Mouse (Mus musculus) thymus, postnatal 14 days (tissue): Measurements from ENCODE around the gene Prdx5.
"Not testable (repeated sequence)": the region's sequence is repeated elsewhere in the genome, so short reads cannot be mapped to it uniquely, and the experiment has no call there.

Experiments
- DNase-seq: peaks from one replicate; pipeline ENCODE4 v3.0.0; 2021

The Prdx5 gene

DNA sequence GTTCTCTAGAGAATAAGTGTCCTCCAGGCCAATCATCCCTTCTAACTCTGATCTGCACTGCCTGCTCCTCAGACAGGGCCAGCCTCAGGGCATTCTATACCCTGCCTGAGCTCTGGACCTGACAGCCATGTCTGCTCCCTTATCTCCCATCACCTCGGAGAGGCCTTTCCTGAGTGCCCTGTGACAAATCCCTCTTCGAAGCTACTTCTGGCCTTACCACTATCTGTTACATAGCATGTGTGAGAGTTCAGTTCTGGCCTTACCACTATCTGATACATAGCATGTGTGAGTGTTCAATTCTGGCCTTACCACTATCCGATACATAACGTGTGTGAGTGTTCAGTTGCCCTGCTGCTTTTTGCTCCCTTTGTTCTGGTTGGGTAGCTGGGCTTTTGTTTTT is 5.4 kb upstream of the Prdx5 start:
- DNase-seq, result no peak

DNA sequence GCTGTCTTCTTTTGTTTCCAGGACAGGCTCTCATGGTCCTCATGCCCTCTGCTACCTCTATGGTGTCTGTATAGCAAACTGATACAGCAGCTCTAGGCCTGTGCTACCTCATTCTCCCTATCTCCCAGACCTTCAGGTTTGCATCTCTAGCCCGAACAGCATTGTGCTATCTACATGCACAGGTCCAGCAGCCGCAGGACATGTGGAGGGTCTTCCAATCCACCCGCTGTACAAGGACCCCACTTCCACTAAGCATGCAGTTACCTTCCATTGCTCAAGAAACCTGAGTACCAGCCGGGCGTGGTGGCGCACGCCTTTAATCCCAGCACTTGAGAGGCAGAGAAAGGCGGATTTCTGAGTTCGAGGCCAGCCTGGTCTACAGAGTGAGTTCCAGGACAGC is 4.6 kb upstream of the Prdx5 start:
- DNase-seq, result no peak

DNA sequence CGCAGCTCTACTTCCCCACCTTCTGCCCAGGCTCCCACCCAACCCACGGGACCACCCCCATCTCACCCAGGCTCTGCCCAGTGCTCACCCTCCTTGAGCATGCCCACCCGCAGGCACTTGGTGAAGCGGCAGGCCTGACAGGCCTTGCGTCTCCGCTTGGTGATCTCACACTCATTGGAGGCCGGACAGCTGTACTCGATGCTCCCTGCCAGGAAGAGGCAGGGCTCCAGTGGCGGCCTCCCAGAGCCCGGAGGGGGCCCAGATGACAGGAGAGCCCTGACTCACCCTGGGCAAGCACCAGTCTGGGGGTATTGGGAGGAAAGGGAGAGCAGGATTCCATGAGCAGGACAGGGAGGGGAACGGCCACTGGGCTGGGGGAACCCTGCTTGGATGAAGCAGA is 4.1 kb upstream of the Prdx5 start:
- no peak for DNase-seq

DNA sequence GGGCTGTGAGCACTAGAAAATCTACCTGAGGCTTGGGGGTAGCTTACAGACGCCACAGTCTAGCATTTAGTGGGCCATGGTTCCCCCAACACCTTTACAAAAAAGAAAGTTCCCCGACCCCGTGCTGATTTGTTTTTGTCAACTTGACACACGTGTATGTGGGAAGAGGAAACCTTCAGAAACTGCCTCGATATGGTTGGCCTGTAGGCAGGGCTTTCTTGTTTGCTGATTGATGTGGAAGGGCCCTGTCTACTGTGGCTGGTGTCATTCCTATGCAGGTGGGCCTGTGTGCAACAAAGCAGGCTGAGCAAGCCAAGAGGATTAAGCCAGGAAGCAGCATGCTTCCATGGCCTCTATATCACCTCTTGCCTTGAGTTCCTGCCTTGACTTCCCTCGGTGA is 3.1 kb upstream of the Prdx5 start:
- no peak for DNase-seq

DNA sequence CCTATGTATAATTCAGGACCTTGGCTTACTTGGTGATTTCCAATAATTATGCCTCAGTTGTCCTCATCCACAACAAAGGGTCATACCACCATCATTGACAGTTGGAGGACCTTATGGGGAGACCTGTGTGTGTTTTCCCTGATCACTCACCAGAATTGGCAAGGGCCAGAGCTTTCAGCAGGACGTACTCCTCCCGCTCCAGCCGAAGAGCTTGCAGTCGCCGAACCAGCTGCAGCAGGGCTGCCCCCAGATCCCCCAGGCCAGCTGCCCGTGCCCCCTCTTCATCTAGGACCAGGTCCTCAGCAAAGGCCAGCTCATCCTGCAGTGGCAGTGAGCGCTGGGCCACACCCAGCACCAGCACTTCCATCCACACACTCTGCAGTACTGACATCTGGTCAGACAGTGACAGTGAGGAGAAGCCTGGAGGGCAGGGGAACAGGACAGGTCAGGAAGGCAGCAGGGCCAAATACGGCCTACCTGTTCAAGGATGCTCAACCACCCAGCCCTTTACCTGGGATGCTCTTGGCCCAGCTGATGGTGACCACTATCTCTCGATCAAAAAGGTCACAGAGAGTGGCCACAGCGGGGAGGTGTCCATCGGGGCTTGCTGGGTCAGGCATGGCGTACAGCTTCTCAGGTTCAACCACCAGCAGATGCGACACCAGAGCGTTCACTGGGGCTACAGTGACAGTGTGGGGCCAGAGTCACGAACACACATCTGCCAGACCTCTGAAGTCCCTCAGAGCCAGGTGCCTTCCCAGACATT is 2.5 kb upstream of the Prdx5 start:
- DNase-seq, result no peak

DNA sequence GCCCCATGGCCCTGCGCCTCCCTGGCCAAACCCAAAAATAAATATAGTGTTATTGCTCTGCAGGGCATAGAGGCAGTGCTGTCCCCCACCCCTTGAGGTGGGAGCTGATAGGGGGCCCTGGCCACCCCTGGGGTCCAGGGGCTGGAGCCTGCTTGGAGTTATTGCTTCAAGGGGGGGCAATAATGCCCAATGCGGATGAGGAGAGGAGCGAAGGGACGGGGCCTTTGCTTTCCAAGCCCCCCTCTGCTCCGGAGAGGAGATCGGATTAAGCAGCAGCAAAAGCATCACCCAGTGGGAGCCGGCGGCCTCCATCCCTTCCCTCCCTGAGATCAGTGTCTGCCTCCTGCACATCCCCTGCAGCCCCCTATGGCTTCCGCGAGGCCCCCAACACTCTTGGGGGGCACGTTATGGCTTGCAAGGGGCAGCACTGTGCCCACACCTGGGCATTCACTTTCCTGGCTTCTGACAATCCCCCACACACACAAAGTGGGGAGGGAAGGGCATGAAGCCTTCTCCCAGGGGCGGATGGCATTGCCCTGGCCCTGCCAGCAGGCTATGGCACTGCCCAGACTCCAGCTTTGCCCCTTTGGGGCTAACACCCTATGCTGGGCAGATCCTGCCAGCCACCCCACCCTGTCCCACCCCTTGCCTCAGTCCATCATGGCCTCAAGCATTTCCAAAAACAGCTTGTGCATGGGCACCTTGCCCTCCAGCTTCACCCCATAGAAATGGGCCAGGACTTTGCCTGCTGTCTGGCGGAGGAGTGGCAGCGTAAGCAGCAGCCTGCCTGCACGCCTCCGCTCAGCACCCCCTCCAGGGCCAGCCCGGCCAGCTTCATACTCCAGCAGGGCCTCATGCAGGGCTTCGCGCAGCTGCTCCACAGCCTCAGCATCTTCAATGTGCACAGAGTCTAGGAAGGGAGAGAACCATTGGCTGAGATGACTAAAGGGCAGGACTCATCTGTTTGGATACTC is 1.5 kb upstream of the Prdx5 start:
- no peak for DNase-seq

DNA sequence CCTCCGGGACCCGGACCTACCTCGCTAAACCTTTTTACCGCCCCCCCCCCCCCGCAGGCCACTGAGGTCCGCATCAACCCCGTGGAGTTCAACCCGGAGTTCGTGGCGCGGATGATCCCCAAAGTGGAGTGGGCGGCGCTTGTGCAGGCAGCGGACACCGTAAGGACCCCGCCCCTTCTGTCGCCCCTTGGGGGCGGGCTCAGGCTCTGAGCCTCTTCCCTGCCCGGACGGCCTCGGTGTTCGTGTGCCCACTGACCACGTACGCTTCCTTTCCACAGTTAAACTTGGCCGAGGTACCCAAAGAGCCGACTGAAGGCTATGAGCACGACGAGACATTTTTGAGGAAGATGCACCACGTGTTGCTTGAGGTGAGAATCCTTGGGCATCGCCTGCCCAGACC is 400 bp upstream of the Prdx5 start:
- peak; percentile 66 for DNase-seq

DNA sequence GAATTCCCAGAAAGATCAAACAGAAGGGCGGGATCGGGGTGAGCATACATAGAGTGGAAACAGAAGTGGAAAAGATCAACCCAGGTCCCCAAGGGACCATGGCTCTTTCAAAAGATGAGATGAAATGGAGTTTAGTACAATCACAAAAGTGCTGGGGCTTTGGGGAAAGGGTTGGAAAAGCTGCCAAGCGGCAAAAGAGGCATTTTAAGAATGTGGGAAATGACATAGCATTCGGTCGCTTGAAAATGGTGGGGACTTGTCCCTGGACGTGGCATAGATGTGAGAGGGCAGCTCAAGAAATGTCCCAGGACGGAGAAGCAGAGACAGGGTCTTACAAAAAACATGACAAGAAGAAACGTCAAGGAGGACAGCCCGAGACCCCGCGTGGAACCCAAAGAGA is 885 bp downstream of the Prdx5 start:
- no peak for DNase-seq

DNA sequence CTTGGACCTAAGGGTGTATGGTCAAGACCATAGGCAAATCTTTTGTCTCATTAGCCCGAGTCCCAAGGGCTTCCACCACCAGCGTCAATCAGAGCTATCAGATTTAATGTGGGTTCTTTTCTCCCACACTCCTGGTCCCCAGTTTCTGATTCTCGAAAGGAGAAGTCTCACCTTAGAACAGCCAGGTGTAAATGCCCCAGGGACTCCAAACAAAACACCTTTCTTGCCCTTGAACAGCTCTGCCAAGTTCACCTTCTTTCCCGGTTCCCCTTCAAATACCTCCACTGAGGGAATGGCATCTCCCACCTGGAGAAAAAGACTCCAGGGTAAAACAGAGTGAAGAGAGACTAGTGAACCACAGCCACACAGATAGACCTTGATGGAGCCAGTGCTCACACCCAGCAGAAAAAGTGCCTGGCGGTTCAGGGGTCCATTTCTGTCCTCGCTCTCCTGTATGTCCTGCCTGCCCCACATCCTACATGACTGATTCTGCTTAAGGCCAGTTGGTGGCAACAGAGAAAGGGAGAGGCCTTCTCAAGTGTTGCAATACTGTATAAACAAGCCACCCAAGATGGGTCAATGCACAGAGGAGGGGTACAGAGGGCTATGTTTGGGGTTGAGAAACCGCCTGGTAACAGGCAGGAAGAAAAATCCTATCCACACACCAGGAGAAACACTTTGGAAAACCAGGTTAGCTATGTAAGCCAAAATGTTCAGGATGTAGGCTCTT is 1.9 kb downstream of the Prdx5 start:
- DNase-seq, result no peak

DNA sequence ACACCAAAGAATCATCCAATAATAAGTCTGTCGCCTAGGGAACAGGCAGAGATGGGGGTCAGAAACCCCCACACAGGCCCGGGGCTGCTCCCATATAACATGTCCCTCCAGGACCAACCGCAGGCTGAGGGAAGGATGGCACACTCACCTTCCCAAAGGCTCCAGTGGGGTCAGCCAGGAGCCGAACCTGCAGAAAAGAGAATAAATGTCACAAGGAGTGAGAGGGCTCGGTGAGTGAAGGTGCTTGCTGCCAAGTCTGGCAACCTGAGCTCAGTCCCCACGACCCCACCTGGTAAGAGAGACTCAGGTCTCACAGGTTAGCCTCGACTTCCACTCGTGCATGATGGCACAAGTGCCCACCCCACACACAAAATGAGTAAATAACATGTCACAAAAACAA is 2.8 kb downstream of the Prdx5 start:
- DNase-seq, result no peak

DNA sequence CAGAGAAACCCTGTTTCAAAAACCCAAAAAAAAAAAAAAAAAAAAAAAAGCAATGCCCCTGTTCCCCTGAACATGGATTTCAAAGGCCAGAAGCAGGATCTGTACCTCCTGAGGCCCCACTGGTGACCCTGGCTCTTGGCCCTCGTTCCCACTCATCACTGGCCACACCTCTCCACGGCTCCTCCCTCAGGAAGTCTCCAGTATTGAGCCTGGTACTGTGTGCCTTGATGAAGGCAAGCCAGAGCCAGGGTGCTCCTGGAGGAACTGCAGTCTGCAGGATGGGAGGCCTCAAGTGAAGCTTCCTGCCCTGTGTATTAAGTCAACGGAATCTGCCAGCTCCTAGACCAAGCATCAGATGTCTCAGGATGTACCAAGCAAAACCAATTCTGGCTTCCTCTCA is 3.7 kb downstream of the Prdx5 start:
- no peak for DNase-seq

DNA sequence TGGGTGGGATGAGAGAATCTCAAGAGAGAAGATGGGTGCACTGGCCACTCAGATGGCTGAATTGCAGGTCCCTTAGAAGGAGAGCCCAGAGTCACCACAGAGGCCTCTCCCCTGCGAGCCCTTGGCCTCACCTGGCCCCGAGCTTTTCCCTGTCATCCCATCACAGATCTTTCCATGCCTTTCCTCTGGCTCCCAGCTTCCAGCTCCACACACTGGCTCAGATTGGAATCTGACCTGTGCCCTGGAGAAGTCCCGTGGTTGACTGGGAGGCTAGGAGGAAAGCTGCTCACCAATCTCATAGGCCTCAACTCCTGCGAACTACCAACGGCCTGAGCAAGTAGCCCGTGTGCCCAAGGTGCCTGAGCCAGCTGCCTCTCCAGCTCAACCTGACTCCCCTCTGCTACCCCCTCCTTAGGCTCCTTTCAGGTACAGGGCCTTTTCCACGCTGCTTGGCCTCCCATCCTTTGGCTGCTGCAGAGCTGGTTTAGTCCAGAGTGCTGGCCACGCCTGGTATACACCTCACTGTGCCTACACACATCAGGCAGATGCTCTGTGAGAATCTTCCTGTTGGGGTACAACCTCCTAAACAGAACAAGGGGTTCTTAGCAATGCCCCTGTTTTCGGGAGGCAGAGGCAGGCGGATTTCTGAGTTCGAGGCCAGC is 4.3 kb downstream of the Prdx5 start:
- no peak for DNase-seq

DNA sequence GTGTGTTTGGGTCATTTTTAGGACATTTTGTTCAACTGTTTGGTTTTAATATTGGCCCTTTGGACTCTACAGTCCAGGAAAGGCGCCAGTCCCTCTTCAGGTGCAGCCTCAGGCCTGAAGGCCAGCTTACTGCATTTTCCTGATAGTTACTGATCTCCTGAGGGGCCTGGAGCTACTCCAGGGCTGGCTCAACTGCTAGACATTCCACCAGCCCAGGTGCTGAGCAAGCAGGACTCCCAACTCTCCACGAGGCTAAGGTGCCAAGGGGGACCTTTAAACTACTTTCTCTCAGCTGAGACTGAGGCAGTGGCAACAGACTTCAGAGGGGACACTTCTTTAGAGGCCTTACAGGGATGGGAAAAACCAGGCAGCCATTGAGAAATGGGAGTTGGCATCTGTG is 5.1 kb downstream of the Prdx5 start:
- DNase-seq, result no peak

DNA sequence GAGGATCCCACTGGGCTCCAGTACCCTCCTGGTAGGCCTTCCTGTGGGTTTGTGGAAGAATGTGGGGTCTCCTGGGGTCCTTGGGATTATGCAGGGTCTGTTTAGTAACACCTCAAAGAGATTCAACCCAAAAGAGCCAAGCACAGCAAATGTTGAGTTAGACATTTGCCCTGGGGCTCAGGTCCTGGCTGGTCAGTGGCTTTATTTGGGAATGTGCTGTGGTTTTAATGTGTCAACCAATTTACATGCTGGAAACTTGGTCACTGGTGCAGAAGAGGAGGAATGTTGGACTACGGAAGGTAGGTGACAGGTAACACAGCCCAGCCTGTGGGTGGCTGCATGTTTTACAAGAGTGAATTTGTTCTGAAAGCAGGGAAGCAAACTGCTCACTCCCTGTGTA is 6.9 kb downstream of the Prdx5 start:
- no peak for DNase-seq

DNA sequence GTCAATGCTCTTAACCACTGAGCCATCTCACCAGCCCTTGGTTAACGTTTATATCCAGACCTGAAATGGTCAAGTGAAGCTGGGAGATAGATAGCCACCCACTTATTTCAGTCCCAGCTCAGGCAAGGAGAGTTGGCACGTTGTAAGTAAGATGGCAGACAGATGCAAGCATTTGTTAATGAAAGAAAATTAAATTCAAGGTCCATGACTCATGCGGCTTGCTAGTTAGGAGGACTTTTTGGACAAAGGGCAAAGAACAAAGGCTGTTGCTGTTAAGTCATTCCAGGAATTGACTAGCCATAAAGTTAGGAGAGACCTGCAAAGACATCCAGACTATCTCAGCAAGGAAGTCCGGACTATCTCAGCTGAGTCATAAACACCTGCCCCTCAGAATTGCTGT is 10.3 kb downstream of the Prdx5 start:
- no peak for DNase-seq

DNA sequence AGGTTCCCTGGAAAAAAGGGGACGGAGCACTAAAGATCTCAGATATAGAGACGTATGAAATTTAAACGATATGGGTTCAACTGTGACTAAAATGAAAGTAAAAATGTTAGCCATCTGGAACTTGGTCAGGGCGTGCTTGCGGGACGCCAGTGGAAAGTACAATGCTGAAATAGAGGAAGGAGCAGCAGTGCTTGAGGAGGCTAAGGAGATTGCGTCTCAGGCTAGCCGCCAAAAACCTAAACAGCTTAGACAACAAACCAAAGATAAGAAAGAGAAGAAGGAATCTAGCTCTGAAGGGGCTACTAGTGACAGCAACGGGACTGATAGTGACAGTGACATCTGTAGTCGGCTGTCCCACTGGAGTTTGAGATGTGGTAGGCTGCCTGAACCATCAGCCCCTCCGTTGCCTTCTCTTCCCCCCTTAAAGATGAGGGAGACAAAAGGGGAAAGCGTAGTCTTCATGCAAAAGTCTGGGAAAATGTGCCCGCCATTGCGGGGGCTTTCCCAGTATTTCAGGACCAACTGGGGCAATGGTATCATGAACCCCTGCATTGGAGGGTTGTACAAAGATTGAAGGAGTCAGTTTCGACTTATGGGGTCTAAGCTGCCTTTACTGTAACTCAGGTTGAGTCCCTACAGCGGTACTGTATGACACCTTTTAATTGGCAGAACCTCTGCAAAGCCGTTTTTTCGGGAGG is 14.1 kb downstream of the Prdx5 start:
- DNase-seq, result not testable (repeated sequence)

DNA sequence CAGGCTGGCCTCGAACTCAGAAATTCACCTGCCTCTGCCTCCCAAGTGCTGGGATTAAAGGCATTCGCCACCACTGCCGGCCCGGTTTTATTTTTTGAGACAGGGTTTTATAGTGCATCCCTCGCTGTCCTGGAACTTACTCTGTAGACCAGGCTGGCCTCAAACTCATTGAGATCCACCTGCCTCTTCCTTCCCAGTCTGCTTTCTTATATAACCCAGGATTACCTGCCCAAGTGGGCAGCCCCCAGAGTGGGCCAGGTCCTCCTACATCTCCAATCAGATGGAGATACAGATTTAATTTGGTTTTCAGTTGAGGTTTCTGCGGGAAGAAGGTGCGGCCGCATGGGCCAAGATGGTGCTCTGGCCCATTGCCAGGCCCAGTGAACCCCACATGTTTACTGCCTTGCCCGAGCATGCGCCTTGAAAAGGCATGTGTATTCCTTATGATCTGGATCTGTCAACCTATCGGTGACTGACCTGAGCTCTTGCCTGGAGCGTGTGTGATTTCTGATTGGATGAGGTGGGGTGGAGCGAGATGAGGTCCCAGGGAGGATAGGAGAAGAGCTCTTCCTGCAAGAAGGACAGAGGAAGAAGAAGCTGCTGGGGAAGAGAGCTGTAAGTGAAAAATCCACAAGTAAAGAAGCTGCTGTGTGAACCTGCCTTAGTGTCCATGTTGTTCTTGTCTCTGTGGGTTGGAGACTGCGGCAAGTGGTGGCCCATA is 16.0 kb downstream of the Prdx5 start:
- no peak for DNase-seq

DNA sequence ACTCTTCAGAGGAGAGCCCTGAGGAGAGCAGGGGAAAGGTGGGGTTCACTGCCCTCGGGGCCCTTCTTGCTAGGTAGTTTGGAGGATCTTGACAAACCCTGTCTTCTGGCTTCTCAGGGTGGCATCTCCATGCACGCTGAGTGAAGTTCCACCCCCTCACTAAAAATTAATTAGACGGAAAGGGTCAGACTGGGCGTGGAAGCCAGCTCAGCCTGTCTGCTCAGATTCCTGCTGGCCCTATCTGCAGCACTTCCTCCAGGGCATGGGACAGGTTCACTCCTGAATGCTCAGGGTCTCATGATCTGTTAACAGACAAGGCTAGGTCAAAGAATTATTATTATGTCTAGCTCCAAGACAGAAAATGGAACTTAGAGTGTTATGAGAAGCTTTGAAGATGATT is 17.4 kb downstream of the Prdx5 start:
- DNase-seq, result no peak

DNA sequence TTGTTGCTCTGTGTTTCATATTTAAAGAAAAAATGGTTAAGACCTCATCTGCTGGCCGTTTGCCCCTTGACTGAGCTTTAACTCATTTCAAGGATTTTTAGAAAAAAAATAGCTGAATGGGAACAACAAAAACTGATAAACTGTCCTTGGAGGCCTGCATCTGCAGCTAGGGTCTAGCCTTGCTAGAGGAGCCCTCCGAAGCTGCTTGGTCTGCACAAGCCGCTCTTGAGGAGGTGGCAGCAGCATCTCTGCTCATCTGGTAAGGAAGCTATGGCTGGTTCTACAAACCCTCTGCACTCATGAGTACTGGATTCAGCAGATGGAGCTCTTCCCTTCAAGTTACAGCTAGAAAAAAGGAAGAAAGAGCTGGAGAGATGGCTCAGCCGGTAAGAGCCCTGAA is 31.9 kb downstream of the Prdx5 start:
- DNase-seq, result no peak

DNA sequence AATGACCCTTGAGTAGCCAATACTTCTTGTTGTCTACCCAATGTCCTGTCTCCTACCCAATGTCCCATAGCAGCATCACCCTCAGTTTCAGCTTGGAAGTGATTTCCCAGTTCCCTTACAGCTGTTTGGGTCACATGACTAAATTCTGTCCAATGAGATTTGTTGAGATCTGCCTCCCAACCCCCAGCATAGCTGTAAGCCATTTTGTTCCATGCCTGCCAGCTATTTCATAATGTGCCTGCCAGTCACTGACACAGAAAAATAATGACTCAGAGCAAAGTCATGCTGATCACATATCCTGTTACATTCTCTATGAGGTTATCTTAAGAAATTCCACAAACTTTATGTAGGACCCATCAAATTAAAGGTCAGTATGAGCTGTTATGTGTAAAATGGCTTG is 33.1 kb downstream of the Prdx5 start:
- DNase-seq, result no peak

DNA sequence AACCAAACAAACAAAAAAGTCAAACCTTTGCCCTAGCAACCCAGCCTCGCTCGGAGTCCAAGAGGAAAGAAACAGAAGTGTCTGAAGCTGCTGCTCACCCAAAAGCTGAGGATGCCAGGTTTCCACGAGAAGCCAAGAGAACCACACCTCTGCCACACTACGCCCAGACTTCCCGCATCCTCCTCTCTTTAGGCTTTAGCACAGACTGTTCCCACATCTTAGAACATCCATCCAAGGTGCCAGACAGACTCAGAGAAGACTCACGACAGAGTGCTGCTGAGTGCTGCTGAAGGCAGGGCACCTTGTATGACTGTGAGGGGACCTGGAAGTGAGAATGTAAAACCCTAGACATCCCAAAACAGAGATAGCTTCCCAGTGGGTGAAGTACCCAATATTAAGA is 34.1 kb downstream of the Prdx5 start:
- no peak for DNase-seq

DNA sequence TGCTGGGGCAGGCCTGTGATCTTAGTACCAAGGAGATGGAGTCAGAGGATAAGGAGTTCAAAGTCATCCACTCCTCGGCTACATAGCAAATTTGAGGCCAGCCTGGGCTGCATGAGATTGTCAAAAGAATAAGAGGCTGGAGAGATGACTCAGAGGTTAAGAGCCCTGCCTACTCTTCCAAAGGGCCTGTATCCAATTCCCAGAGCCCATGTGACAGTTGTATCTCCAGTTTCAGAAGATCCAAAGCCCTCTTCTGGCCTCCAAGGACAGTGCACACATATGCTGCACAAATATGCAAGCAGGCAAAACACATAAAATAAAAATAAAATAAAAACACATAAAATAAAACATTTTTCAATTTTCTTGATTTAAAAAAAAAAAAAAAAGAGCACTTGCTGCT is 35.6 kb downstream of the Prdx5 start:
- no peak for DNase-seq
